9 mouse cellular contexts compared by ENCODE assay signal in genomic region chr1:37477928-37478327, GRCm38 (mm10). TPM values are rescaled to one million over a fixed set of nuclear protein-coding genes. Genes with fewer than 3 reads are reported as not detected.
DNase-seq lines count a peak whose midpoint lies in the region; ATAC-seq and TF ChIP-seq lines count a peak whose summit lies in the region.
"Had no signal": no experiment of that assay in that cellular context is flagged by ENCODE, and none has a peak within 500 bp of the region (broad histone marks: within the 10 kb centered on the region; RNA-seq: fewer than 3 reads in every experiment).

No protein-coding gene starts in this region.

- no peak overlapping the region for H3K27ac ChIP-seq in heart, embryonic 11.5 days (ENCODE audit: low read depth, low read length)
- peak overlapping the region; percentile 52 for H3K27ac ChIP-seq in heart, embryonic 15.5 days

- TF ChIP-seq CTCF in G1E (IDR thresholded peaks at IDR 0.05; ENCODE audit: low read depth, low read length), result no peak

- H3K9ac ChIP-seq in heart, embryonic 11.5 days (ENCODE audit: low read depth, low read length), result no peak overlapping the region
- 0 out of 2 replicates have a peak overlapping the region, but pooled peaks have one; percentile 0 for H3K9ac ChIP-seq in heart, embryonic 15.5 days

- no peak for ATAC-seq in heart, embryonic 11.5 days (replicated peaks; ENCODE audit: insufficient number of reproducible peaks, low FRiP score, low TSS enrichment)
- 0 out of 2 replicates have a peak, but pooled peaks have one; percentile 11 for ATAC-seq in G1E (ENCODE audit: extremely low read depth, insufficient number of reproducible peaks, low FRiP score, poor library complexity, severe bottlenecking)
- 0 out of 2 replicates have a peak, but pooled peaks have one; percentile 22 for ATAC-seq in heart, embryonic 15.5 days (replicated peaks; ENCODE audit: insufficient number of reproducible peaks, insufficient read depth, low FRiP score, low read depth)

- intact Hi-C loops in heart, postnatal 25 days (cut with DNase I), result loop anchor here (5.0 kb wide), 1 partner anchor 59 kb away; no protein-coding TSS in a partner anchor
- intact Hi-C loops in left cerebral cortex, postnatal 36 days (cut with DNase I), result no loop called here

- DNase-seq in heart, postnatal 25 days (ENCODE audit: low spot score), result no peak
- DNase-seq in G1E (ENCODE audit: low spot score), result no peak
- DNase-seq in naive thymus-derived CD4-positive, alpha-beta T cell, adult 2 months (ENCODE audit: low read depth), result peak; percentile 78
- DNase-seq in left cerebral cortex, adult 9 months (ENCODE audit: low spot score in 2 of 2), result no peak
- DNase-seq in left cerebral cortex, postnatal 36 days (ENCODE audit: low spot score in 2 of 2), result no peak
- DNase-seq in adrenal gland, adult 8-10 months, result no peak
- DNase-seq: layer of hippocampus, postnatal 36 days had no signal

- no peaks in the 10 kb centered on the region for H3K27me3 ChIP-seq in heart, embryonic 11.5 days (ENCODE audit: control insufficient read depth, insufficient read depth, low read length)
- no peaks in the 10 kb centered on the region for H3K27me3 ChIP-seq in G1E (ENCODE audit: insufficient read depth, low read length)
- no peaks in the 10 kb centered on the region for H3K27me3 ChIP-seq in heart, embryonic 15.5 days

- H3K4me2 ChIP-seq in heart, embryonic 11.5 days, result peak overlapping the region; percentile 11
- H3K4me2 ChIP-seq in heart, embryonic 15.5 days, result peak overlapping the region; percentile 51

- H3K9me3 ChIP-seq in heart, embryonic 11.5 days (replicated peaks; ENCODE audit: control insufficient read depth, low read length), result no peaks in the 10 kb centered on the region
- H3K9me3 ChIP-seq in G1E (replicated peaks), result peaks cover 2% of the 10 kb centered on the region
- H3K9me3 ChIP-seq in heart, embryonic 15.5 days (replicated peaks), result no peaks in the 10 kb centered on the region

- peaks cover 4% of the 10 kb centered on the region; the same call in 1 of the 2 replicates for H3K4me1 ChIP-seq in heart, embryonic 11.5 days (ENCODE audit: control insufficient read depth, insufficient read depth, low read length)
- H3K4me1 ChIP-seq in G1E (ENCODE audit: insufficient read depth, low read depth, low read length), result peaks cover 91% of the 10 kb centered on the region
- peaks cover 19% of the 10 kb centered on the region for H3K4me1 ChIP-seq in heart, embryonic 15.5 days (replicated peaks)

- H3K4me3 ChIP-seq in heart, embryonic 11.5 days (ENCODE audit: low read depth, low read length), result no peak overlapping the region
- H3K4me3 ChIP-seq in G1E (ENCODE audit: low read depth, low read length), result peak overlapping the region; percentile 64
- H3K4me3 ChIP-seq in heart, embryonic 15.5 days, result peak overlapping the region; percentile 13; the same call in 1 of the 2 replicates

- 62% methylated on average over 5 of the region's 5 CpGs for WGBS in heart, embryonic 11.5 days (ENCODE audit: insufficient replicate concordance)
- WGBS in heart, embryonic 15.5 days, result 35% methylated on average over 5 of the region's 5 CpGs

- no peaks in the 10 kb centered on the region for H3K36me3 ChIP-seq in heart, embryonic 11.5 days (ENCODE audit: control insufficient read depth, insufficient read depth, low read length)
- peaks cover 47% of the 10 kb centered on the region for H3K36me3 ChIP-seq in G1E (replicated peaks)
- peaks cover 4% of the 10 kb centered on the region; the same call in 1 of the 2 replicates for H3K36me3 ChIP-seq in heart, embryonic 15.5 days

RNA-seq across cellular contexts. Expression of gene Unc50, which starts 48.0 kb away (rescaled TPM):
- 82.5 and 88.1 TPM in 2 replicates for polyA plus RNA-seq in heart, embryonic 11.5 days (2014; fragmentation: Nextera tagmentation; extraction: Ambion mirVana)
- total RNA-seq in heart, postnatal 25 days (2021), result 10 to 100 TPM; 28.3 to 34.2 TPM
- total RNA-seq in G1E (2014; fragmentation: Nextera tagmentation), result 39.7 and 57.1 TPM in 2 replicates
- total RNA-seq in G1E (2017), result 119 and 120 TPM in 2 replicates
- 44.7 and 45.2 TPM in 2 replicates for polyA plus RNA-seq in G1E (2012)
- polyA plus RNA-seq in heart, embryonic 15.5 days (2015; fragmentation: Nextera tagmentation; extraction: Ambion mirVana), result 77.2 and 81.4 TPM in 2 replicates
- 10 to 100 TPM; 51.4 to 61.1 TPM for total RNA-seq in left cerebral cortex, postnatal 36 days (2021)
- 10 to 100 TPM; 72.8 to 82.8 (median 77.7) TPM for total RNA-seq in adrenal gland, adult 8-10 months (2022)

RNA-seq across cellular contexts. Expression of gene Coa5, which starts 48.0 kb away (rescaled TPM):
- polyA plus RNA-seq in heart, embryonic 11.5 days (2014; fragmentation: Nextera tagmentation; extraction: Ambion mirVana), result 84.2 and 86.8 TPM in 2 replicates
- total RNA-seq in heart, postnatal 25 days (2021), result 100 to 1,000 TPM in 1 of 2 experiments, 10 to 100 TPM in 1; 99.1 to 103 TPM
- total RNA-seq in G1E (2014; fragmentation: Nextera tagmentation) (137 and 145 TPM in 2 replicates), G1E (2017) (117 and 124 TPM in 2 replicates)
- 18.9 and 24.7 TPM in 2 replicates for polyA plus RNA-seq in G1E (2012)
- 54.0 and 59.2 TPM in 2 replicates for polyA plus RNA-seq in heart, embryonic 15.5 days (2015; fragmentation: Nextera tagmentation; extraction: Ambion mirVana)
- 10 to 100 TPM; 61.5 to 63.4 TPM for total RNA-seq in left cerebral cortex, postnatal 36 days (2021)
- total RNA-seq in adrenal gland, adult 8-10 months (2022), result 100 to 1,000 TPM in 3 of 4 experiments, 10 to 100 TPM in 1; 90.0 to 125 (median 111) TPM
